Mouse (Mus musculus) mature B cell (primary cell): Measurements from ENCODE around the gene Gtf2ird1.
"Not testable (repeated sequence)": the region's sequence is repeated elsewhere in the genome, so short reads cannot be mapped to it uniquely, and the experiment has no call there.

Source experiments
- in situ Hi-C: fragments of 300-500 bp; cut with MboI; formaldehyde crosslinking; loops from 2 replicates; pipeline ENCODE4 v1.14.3; 2019

Gene Gtf2ird1

DNA sequence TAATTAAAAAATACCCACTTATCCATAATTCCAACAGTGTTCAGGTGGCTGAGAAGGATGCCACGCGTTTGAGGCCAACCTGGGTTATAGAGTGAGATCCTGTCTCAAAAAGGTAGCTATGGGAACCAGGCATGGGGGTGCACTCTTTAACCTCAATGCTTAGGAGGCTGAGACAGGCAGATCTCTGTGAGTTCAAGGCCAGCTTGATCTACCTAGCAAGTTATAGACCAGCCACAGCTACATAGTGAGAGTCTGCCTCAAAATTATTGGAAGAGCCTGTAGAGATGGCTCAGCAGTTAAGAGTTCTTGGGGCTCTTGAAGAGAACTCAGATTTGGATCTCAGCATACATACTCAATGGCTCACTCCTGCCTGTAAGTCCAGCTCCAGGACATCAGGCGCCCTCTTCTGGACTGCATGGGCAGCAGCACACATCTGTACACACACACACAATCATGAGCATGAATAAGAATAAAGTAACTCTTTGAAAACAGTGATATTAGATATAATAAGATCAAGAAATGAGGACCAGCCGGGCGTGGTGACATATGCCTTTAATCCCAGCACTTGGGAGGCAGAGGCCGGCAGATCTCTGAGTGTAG is 18.6 kb upstream of the Gtf2ird1 start:
- in situ Hi-C loops: no loop called here

DNA sequence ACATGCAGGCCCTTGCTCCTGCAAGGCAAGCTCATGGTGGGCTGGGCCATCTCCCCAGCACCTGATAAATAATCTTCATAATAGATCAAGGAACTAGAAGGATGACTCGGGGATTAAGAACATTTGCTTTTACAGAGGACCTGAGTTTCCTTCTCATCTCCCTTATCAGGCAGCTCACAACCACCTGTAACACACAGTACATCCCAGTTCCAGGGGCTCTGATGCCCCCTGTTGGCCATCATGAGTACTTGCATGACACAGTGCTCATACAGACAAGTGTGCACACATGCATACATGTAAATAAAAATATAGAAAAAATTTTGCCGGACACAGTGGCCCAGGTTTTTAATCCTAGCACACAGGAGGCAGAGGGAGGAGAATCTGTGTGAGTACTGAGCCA is 17.4 kb upstream of the Gtf2ird1 start:
- in situ Hi-C loops: no loop called here

DNA sequence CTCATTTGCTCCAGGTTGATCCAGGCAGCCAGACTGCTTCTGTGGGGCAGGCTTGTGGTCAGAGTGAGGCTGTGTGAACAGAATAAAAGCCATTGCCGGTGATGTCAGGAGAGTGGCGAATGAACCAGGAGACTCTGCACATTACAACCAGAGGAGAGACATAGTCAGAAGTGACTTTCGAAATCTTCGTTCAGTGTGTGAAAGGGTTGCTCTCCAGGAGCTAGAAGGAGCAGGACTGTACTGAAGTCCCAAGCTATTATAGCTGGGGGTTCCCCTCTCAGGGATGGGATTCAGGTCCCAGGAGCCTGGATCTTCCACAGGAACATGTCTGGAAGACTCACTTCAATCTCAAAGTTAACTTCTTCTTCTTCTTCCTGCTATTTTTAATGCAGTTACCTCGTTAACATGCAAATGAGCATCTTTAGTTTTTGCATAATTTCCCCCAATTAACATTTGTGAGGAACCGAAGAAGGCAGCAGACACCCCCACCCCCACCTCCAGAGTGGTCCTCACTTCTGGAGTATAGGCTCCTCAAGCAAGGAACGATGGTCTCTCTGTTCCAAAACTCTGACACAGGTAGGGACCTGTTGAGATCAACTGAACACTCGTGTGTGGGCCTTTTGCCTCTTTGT is 14.1 kb upstream of the Gtf2ird1 start:
- in situ Hi-C loops: no loop called here

DNA sequence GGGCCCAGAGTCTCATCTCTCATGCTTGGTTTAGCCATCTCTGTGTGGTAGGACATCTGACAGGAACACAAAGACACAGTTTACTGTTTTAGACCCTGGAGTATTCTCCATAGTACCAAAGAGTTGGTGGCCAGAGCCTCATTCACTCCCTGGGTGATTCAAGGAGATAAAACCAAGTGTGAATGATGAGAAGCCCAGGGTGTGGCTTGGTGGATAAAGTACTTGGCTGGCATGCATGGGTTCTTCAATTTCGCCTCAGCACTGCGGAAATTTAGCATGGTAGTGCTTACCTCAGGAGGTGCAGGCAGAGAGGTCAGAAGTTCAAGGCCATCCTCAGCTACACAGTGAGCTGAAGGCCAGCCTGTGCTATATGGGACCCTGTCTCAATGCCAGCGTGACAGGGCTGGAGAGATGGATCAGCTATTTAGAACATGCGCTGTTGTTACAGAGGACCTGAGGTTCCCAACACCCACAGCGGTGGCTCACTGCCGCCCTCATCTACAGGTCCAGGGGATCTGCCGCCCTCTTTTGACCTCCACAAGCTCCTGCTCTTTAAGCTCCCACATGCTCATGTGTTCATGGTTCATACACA is 13.1 kb upstream of the Gtf2ird1 start:
- in situ Hi-C loops: no loop called here

DNA sequence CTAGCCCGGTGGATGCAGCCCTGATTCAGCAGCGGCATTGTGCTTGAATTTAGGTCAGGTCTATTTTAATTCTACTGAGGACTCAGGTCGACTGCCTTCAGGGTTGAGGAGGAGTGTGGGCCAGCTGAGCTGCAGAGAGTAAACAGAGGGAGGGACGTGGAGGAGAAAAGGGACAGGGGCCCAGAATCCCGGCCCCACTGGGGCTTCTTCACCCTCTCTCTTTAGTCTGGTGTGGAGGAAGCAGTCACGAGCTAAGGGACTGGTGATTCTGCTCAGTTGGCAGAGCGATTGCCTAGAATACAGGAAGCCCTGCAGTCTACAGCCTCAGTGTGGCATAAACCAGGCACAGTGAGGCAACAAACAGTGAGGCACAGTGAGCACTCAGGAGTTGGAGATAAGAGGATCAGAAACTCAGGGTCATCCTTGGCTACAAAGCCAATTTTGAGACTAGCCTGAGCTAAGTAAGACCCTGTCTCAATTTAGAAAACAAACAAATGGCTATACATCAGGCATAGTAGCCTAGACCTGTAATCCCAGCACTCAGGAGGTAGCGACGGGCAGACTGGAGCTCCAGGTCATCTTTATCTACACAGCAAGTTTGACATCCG is 11.7 kb upstream of the Gtf2ird1 start:
- in situ Hi-C loops: no loop called here

DNA sequence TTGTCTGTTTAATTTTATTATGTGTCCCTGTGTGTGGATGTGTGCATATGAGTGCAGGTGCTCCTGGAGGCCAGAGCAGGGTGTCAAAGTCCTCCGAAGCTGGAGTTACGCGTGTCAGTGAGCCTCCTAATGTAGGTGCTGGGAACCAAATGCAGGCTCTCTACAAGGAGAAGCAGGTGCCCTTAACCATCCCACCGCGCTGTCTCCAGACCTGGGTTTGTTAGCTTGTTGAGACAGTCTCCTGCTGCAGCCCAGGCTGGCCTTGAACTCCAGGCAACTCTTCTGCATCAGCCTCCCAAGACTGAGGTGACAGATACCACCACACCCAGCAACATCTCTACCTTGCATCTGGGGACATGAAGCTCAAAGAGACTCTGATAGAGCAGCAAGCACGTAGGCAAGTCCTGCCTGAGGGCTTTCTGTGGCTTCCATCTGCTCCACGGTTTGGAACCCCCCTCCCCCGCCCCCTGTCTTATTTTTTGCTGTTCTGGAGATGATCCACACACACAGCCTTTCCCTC is 10.6 kb upstream of the Gtf2ird1 start:
- in situ Hi-C loops: no loop called here

DNA sequence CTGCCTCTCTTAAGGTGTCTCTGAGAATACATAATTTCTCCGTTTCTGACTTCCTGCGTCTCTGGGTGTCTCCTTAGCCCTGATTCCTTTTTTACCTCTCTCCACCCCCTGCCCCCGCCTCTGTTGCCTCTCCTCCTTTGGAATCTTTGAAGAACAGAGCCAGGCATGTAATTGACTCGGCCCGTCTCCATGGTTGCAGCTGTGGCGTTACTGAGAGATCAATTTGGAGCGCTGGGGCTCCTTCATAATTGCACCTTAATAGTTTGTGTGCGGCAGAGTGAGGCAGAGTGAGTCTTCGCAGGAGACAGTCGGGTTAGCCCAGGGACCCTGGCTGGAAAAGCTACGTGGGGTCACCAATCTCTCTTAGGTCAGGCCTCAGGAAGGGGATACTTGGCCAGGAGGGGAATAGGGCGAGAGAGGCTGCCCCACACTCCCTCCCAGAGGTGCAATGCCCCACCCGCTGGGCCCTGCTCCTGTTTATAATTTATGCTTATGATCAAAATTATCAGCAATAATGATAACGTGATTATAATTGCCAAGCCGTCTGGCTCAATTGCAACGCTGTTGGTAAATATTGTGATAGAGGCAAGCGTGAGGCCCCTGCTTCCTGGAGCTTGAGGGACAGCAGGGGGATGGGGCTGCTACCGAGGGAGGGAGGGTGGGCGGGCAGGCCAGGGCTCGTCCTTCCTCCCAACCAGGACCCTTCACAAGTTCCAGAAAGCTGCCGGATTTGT is 9.9 kb upstream of the Gtf2ird1 start:
- in situ Hi-C loops: no loop called here

DNA sequence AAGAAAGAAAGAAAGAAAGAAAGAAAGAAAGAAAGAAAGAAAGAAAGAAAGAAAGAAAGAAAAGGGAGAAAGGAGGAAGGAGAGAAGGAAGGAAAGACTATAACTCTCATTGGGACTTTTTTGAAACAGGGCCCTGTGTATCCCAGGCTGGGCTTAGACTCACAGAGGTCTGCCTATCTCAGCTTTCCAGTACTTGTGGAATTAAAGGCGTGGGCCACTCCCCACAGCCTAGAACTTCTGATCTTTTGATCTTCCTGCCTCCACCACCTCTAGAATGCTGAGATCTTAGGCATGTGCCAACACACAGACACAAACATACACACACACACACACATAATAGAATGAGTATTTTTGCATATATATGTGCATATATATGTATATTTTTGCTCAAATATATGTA is 8.7 kb upstream of the Gtf2ird1 start:
- in situ Hi-C loops: no loop called here

DNA sequence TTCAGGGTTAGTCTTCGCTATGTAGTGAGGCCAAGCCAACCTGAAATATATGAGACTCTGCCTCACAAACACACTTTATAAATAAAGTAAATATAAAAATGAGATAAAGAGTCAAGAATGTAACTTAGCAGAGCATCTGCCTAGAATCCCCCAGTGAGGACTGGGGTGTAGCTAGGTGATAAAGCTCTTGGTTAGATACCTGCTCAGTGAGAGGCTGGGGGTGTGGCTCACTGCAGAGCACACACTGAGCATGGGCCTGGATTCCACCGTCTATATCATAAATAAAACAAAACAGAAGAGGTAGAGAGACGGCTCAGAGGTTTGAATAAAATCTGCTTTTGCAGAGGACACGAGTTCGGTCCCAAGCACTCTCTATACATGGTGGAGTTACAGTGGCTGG is 7.7 kb upstream of the Gtf2ird1 start:
- in situ Hi-C loops: no loop called here

DNA sequence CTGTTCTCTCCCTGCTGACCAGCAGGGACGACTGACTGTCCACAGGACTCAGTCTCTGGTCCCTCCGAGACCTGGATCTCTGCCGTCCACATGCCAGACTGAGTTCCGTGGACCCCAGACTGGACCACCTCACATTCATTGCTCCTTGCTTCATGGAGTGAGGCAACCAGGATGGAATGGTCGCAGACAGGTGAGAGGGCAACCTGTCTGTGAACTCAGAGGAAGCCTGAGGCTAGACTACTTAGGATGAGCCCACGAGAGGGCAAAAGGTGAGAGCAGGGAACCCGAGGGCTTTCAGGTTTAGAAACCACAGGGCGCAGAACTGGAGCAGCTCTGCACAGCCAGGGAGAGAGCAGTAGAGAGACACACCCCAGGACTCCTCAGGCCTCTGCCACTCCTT is 6.2 kb upstream of the Gtf2ird1 start:
- in situ Hi-C loops: no loop called here

DNA sequence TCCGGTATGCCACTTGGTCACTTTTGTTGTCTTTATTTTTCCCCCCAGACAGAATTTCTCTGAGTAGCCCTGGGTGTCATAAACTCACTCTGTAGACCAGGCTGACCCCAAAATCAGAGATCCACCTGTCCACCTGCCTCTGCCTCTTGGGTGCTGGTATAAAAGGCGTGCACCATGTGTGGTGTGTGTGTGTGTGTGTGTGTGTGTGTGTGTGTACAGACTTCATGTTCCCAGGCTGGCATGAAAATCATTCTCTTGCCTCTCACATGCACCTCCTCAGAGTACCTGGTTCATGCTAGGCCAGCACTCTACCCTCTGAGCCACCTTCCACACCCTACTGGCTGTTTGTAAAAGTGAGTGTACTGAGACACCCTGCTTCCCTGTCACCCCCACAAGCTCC is 5.8 kb upstream of the Gtf2ird1 start:
- in situ Hi-C loops: no loop called here

DNA sequence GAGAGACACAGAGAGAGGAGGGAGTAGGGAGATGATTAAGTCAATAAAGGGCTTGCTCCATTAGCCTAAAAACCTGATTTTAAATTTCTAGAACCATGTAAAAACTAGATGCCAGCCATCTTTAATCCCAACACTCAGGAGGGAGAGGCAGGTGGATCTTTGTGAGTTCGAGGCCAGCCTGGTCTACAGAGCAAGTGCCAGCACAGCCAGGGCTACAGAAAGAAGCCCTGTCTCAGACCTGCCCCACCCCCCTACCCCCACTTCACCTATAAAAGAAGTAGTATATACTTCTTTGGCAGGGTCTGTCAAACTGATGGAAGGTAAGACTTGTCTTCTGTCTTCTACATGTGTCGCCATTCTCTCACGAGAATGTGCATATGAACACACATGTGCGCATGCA is 4.0 kb upstream of the Gtf2ird1 start:
- in situ Hi-C loops: no loop called here

DNA sequence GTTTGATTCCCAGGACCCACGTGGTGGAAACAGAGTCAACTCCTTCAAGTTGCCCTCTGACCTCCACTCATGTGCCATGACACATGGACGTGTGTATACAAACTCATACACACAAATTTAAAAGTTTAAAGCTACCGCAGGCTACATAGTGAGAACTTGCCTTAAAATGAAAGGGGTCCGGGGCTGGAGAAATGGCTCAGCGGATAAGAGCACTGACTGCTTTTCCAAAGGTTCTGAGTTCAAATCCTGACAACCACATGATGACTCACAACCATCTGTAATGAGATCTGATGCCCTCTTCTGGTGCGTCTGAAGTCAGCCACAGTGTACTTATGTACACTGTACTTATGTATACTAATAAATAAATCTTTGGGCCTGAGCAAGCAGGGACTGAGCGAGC is 2.6 kb upstream of the Gtf2ird1 start:
- in situ Hi-C loops: no loop called here

DNA sequence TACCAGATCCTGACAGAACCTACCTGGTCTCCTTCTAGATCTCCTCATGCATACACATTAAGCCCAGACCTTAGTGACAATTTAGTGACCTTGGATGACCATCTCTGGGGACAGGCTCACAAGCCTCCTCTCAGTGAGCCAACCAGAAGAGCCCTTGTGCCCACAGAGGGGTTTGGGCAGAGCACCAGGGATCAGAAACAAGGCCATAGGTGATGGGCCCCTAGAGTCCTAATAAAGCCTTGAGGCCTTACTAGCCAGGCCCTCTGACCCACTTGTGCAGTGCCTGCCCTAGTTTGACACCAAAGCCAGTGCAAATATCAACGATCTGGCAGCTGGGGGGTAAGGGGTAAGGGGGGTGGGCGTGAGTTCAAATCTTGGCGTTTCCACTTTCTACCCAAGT is 1.9 kb upstream of the Gtf2ird1 start:
- in situ Hi-C loops: no loop called here

DNA sequence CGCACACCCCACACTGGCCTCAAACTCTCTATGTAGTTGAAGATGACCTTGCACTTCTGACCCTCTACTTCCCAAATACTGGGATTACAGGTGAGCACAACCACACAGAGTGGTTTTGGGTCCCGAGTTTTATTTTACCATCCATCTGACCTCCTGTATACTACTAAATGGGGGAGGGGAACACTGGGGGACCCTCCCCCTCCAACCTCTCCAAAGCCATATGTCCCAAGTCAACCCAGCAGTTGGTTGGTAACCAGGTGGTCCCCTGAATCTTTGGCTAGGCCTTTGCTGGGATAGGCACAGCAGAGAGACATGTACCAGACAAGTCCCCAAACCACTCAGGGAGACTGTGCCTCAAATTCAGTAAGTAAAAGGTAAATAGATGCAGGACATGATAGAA is 855 bp upstream of the Gtf2ird1 start:
- in situ Hi-C loops: no loop called here

DNA sequence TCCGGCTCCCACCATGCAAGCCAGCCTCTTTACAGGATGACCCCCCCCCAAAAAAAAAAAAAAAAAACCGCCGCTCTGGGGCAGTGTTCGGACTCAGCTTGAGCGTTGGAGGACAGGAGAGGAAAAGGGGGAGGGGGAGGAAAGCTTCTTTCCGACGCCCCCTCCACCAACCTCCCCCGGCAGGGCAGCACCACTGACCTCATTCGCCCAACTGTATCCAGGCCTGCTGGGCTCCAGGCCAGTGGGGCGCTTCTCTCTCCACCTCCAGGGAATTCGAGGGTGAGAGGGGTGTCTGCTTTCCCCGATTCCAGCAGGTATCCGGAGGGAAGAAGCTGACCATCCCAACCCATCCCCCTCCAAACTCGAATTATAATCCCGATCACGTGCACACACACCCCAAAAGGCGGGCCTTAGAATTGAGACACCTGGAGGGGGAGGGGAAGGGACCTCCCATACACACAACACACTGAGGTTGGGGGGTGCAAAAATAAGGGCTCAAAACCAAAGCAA is 547 bp downstream of the Gtf2ird1 start:
- in situ Hi-C loops: no loop called here

DNA sequence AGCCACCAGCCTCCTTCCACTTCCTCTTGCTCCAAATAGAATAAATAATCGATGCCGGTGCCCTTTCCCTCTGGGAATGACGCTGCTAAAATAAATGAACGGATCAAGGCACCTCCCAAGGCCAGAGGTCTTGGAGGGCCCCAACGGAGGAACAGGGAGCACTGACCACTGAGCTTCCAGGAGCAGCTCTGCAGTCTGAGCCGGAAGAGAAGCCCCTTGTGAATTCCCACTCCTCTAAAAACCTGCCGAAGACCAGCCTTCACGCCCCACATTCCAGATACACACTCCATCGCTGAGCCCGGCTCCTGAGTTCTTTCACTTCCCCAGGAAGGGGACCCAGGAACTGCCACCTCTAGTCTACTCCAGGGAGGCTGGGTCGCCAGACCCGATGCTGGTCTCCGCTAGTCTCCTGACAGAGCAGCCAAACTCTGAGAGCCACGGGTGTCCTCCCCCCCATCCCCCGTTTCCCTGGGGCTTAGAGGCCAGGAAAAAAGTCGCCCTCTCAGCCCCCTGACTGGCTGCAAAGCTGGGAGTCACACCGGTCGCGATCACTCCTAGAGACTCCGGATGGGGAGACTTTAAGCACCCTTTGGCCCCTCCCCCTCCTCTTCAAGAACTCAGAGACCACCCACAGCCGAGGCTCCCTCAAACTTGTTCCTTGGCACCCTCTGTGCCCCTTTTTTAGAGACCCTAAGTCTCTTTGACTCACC is 1.2 kb downstream of the Gtf2ird1 start:
- in situ Hi-C loops: no loop called here

DNA sequence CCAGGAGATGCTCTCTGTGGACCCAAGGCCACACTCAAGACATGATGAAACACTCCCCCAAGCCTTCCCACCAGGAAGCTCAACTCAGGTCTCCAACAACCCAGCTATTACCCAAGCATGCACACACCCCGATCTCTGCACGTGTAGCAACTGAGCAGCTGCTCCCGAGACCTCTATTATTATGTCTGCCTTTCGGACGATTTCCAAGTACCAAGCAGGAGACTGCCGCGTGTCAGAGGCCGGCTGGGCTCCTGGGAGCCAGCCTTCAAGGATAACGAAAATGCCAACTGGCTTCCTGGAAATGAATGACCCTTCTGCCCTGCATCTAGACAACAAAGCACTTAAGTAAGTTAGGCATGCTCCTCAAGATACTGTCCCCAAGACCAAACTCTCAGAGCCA is 2.1 kb downstream of the Gtf2ird1 start:
- in situ Hi-C loops: no loop called here

DNA sequence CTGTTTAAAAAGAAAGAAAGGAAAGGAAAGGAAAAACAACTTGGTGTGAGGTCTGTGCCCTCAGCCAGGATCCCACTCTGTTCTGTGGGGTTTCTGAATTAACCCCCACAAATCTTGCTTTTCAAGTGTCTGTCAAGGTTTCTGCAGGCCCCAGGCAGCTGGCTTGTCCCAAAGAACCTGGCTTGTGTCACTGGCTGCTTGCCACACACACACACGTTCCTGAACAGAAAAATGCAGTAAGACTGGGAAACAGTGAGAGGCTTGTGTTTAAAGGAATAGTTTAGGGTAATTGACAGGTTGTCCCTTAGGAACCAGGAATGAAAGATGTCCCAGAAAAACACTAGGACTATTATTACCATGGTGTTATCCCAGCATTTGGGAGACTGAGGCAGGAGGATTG is 2.9 kb downstream of the Gtf2ird1 start:
- in situ Hi-C loops: no loop called here

DNA sequence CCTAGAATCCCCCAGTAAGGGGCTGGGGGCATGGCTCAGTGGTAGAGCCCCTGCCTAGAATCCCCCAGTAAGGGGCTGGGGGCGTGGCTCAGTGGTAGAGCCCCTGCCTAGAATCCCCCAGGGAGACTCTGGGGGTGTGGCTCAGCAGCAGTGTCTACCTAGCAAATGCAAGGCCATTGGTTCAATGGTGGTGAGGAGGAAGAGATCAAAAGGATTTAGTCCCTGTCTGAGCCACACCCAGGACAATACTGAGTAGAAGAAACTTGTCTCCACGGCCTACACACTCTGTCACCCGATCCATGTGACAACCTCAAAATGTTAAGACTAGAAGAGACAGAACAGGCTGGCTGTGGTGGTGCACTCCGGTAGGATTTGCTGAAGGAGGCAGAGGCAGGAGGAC is 9.8 kb downstream of the Gtf2ird1 start:
- in situ Hi-C loops: not testable (repeated sequence)

DNA sequence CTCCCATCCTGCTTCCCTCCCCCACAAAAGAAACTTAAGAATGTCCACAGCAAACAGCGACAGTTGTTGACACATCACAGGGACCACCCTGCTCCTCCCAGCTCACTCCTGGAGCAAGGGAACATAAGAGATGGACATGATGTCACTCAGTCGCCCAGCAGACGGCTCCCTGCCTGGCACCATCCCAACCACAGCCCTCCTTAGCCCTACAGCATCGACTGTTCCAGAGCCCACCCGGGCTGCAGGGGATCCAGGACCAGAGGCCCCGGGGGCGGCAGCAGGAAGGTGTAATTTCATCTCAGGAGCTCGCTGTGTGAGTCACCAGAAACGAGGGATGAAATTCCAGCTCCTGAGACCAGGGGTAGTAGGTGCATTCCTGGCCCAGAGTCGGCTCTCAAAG is 10.6 kb downstream of the Gtf2ird1 start:
- in situ Hi-C loops: no loop called here
